Mouse (Mus musculus) CD8-positive naive resting alpha-beta T cell, adult 57 days (primary cell): ENCODE results near the gene Krtap13. TPM values are rescaled to one million over a fixed set of nuclear protein-coding genes. Genes with fewer than 3 reads are reported as not detected.

Experiments used
- total RNA-seq: library from RNA; stranded (reverse); gene quantifications from one replicate; pipeline ENCODE4 v1.2.4, GENCODE M21; 2023

The Krtap13 gene
- total RNA-seq = not detected

GRCm38 (mm10) chr16:88751535-88751934, at the start of gene Krtap13:
Krtap13 (minus strand) TSS chr16:88751635.

GRCm38 (mm10) chr16:88777596-88777995, 26.2 kb upstream of the Krtap13 start, which contains the start of gene Gm5965:
Gm5965 (plus strand) TSS chr16:88777896.

GRCm38 (mm10) chr16:88774106-88774505, 22.7 kb upstream of the Krtap13 start, which contains the start of gene 2310057N15Rik:
2310057N15Rik (minus strand) TSS chr16:88774206.

GRCm38 (mm10) chr16:88758547-88758946, 7.1 kb upstream of the Krtap13 start, which contains the start of gene 2310034C09Rik:
2310034C09Rik (plus strand) TSS chr16:88758847.

GRCm38 (mm10) chr16:88728812-88729275, 22.6 kb downstream of the Krtap13 start, which contains the start of gene Krtap13-1:
Krtap13-1 (plus strand) TSS chr16:88728862.

GRCm38 (mm10) chr16:88707496-88708012, 43.9 kb downstream of the Krtap13 start, which contains the start of gene 2310061N02Rik:
2310061N02Rik (minus strand) TSS chr16:88707962.

Other genes with a start within 250 kb of the Krtap13 start
- not detected for gene Cldn17, start 244.7 kb downstream of the Krtap13 start, total RNA-seq
- not detected for gene Cldn8, start 188.5 kb downstream of the Krtap13 start, total RNA-seq
- gene Krtap24-1, start 139.4 kb downstream of the Krtap13 start, total RNA-seq = not detected
- gene 2310079G19Rik, start 124.0 kb downstream of the Krtap13 start, total RNA-seq = not detected
- not detected for gene Krtap26-1, start 103.8 kb downstream of the Krtap13 start, total RNA-seq
- gene Krtap27-1, start 80.0 kb downstream of the Krtap13 start, total RNA-seq = not detected
- not detected for gene 2310061N02Rik, start 43.7 kb downstream of the Krtap13 start, total RNA-seq
- gene Krtap13-1, start 22.8 kb downstream of the Krtap13 start, total RNA-seq = not detected
- not detected for gene 2310034C09Rik, start 7.2 kb upstream of the Krtap13 start, total RNA-seq
- not detected for gene 2310057N15Rik, start 22.6 kb upstream of the Krtap13 start, total RNA-seq
- not detected for gene Gm5965, start 26.3 kb upstream of the Krtap13 start, total RNA-seq
- not detected for gene Gm20741, start 60.6 kb upstream of the Krtap13 start, total RNA-seq
- gene Krtap15, start 68.6 kb upstream of the Krtap13 start, total RNA-seq = not detected
- not detected for gene Krtap14, start 74.5 kb upstream of the Krtap13 start, total RNA-seq
- not detected for gene Krtap19-1, start 117.8 kb upstream of the Krtap13 start, total RNA-seq
- not detected for gene Krtap19-2, start 122.6 kb upstream of the Krtap13 start, total RNA-seq
- gene Krtap19-3, start 126.4 kb upstream of the Krtap13 start, total RNA-seq = not detected
- not detected for gene Krtap19-4, start 133.5 kb upstream of the Krtap13 start, total RNA-seq
- gene Krtap19-5, start 144.8 kb upstream of the Krtap13 start, total RNA-seq = not detected
- not detected for gene Krtap19-9b, start 180.6 kb upstream of the Krtap13 start, total RNA-seq
- not detected for gene Krtap16-3, start 211.2 kb upstream of the Krtap13 start, total RNA-seq